Mouse (Mus musculus) E14TG2a.4 (cell line): Measurements from ENCODE around the gene Cacna1d.

ENCODE experiments used
- CTCF ChIP-seq: conservative IDR thresholded peaks from 2 replicates; pipeline ENCODE4 v1.5.1; 2014; ENCODE audit warnings: low read length
- NANOG ChIP-seq: IDR thresholded peaks from 2 replicates; pipeline ENCODE4 v1.6.1; 2014; ENCODE audit warnings: borderline replicate concordance, low read length, mixed read lengths

DNA sequence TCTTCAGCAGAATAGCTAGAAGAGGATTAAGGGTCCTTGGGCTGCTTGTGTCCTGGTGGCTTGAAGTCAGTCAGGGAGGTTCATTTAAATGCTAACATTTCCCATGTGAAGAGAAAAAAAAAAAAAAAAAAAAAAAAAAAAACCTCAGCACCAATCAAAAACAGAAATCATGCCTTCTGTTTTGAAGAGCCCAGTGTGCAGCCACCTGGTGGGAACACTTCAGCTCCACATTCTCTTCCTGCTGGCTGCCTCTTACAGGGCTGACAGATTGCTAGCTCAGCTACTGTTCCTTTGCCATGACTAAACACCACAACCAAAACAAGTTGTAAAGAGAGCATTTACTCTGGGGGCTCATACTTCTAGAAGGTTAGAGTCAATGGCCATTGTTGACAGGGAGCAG is 283.1 kb downstream of the Cacna1d start:
- TF ChIP-seq CTCF (no peak), NANOG (no peak)
